Mouse (Mus musculus) brain, embryonic 14.5 days (tissue): ENCODE results near the gene Atxn1l.

Source experiments
- CTCF ChIP-seq: fragments of 200-500 bp; IDR thresholded peaks from 2 replicates; pipeline ENCODE4 v1.5.1; 2012; ENCODE audit warnings: inconsistent platforms, mild to moderate bottlenecking, moderate library complexity, borderline replicate concordance; ENCODE audit not compliant: insufficient read depth, insufficient read length; ENCODE audit errors: extremely low read depth
- POLR2A ChIP-seq: fragments of 200-500 bp; IDR thresholded peaks from 2 replicates; pipeline ENCODE4 v1.6.1; 2012; ENCODE audit warnings: mild to moderate bottlenecking, inconsistent platforms, borderline replicate concordance; ENCODE audit not compliant: poor library complexity, insufficient read depth, insufficient read length, severe bottlenecking; ENCODE audit errors: extremely low read depth

DNA sequence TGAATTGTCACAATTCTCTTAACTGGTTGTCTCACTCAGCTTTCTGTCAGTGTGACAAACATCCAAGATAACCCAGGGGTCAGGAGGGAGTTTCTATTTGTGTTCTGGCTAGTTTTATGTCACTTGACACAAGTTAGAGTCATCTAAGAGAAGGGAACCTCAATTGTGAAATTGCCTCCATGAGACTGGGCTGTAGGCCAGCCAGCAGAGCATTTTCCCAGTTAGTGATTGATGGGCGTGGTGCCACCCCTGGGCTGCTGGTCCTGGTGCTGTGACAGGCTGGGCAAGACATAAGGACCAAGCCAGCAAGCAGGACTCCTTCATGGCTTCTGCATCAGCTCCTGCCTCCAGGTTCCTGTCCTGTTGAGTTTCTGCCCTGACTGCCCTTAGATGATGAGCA, 22.7 kb upstream of the Atxn1l start:
- TF ChIP-seq CTCF (no peak), POLR2A (no peak)
